Mouse (Mus musculus): ENCODE measurements around the gene Dusp16. TPM values are rescaled to one million over a fixed set of nuclear protein-coding genes. Genes with fewer than 3 reads are reported as not detected.

The Dusp16 gene
- total RNA-seq, 1 experiment: 10.3 TPM

GRCm38 (mm10) chr6:134703053-134703690 is 89.3 kb downstream of the Dusp16 start:
- in situ Hi-C loops (cut with MboI; ENCODE audit: low sequenced_read_pairs in 2 of 2, unreplicated experiment in 2 of 2): no loop called here
- H3K9me3 ChIP-seq (ENCODE audit: control insufficient read depth, insufficient read depth, low read depth, low read length): no peaks in the 10 kb centered on the region
- no peak overlapping the region for H3K4me3 ChIP-seq (ENCODE audit: insufficient read depth in 1 of 2, low read depth in 1 of 2, low read length in 2 of 2, poor library complexity in 1 of 2, severe bottlenecking in 1 of 2)
- DNase-seq (ENCODE audit: low read depth, low spot score): no peak
- H3K4me1 ChIP-seq (ENCODE audit: control insufficient read depth in 2 of 2, insufficient read depth in 2 of 2, low read length in 2 of 2, poor library complexity in 1 of 2): peaks cover 0 to 4% of the 10 kb centered on the region in 2 experiments; a peak in 1 of 4 replicates
- H3K27ac ChIP-seq (ENCODE audit: insufficient read depth, low read depth, low read length, poor library complexity, severe bottlenecking): no peak overlapping the region
- H3K36me3 ChIP-seq (ENCODE audit: control insufficient read depth, insufficient read depth, low read length, poor library complexity, severe bottlenecking): no peaks in the 10 kb centered on the region
- TF ChIP-seq MAFK (IDR thresholded peaks at IDR 0.05; ENCODE audit: insufficient read depth, low read depth, low read length) (no peak), ZNF384 (IDR thresholded peaks at IDR 0.05; ENCODE audit: low read depth, low read length) (no peak), ZC3H11A (IDR thresholded peaks at IDR 0.05; ENCODE audit: borderline replicate concordance, low read depth, low read length) (no peak), HCFC1 (IDR thresholded peaks at IDR 0.05; ENCODE audit: borderline replicate concordance, insufficient read depth, low read length) (no peak), CHD2 (IDR thresholded peaks at IDR 0.05; ENCODE audit: low read depth, low read length) (no peak)
- no peak overlapping the region for H3K9ac ChIP-seq (ENCODE audit: insufficient read depth, low read depth, low read length, poor library complexity, severe bottlenecking)

GRCm38 (mm10) chr6:134702184-134702583 is 90.2 kb downstream of the Dusp16 start:
- Histone ChIP-seq H3K9me3 (ENCODE audit: control insufficient read depth, insufficient read depth, low read depth, low read length) (no peaks in the 10 kb centered on the region), H3K4me3 (ENCODE audit: insufficient read depth in 1 of 2, low read depth in 1 of 2, low read length in 2 of 2, poor library complexity in 1 of 2, severe bottlenecking in 1 of 2) (no peak overlapping the region), H3K9ac (ENCODE audit: insufficient read depth, low read depth, low read length, poor library complexity, severe bottlenecking) (no peak overlapping the region), H3K36me3 (ENCODE audit: control insufficient read depth, insufficient read depth, low read length, poor library complexity, severe bottlenecking) (no peaks in the 10 kb centered on the region), H3K27ac (ENCODE audit: insufficient read depth, low read depth, low read length, poor library complexity, severe bottlenecking) (no peak overlapping the region), H3K4me1 (ENCODE audit: control insufficient read depth in 2 of 2, insufficient read depth in 2 of 2, low read length in 2 of 2, poor library complexity in 1 of 2) (peaks cover 0 to 4% of the 10 kb centered on the region in 2 experiments; a peak in 1 of 4 replicates)
- TF ChIP-seq MAFK (IDR thresholded peaks at IDR 0.05; ENCODE audit: insufficient read depth, low read depth, low read length): no peak
- no peak for TF ChIP-seq ZNF384 (IDR thresholded peaks at IDR 0.05; ENCODE audit: low read depth, low read length)
- no peak for TF ChIP-seq ZC3H11A (IDR thresholded peaks at IDR 0.05; ENCODE audit: borderline replicate concordance, low read depth, low read length)
- no peak for TF ChIP-seq HCFC1 (IDR thresholded peaks at IDR 0.05; ENCODE audit: borderline replicate concordance, insufficient read depth, low read length)
- no peak for TF ChIP-seq CHD2 (IDR thresholded peaks at IDR 0.05; ENCODE audit: low read depth, low read length)
- in situ Hi-C loops (cut with MboI; ENCODE audit: low sequenced_read_pairs in 2 of 2, unreplicated experiment in 2 of 2): no loop called here
- DNase-seq (ENCODE audit: low read depth, low spot score): no peak

GRCm38 (mm10) chr6:134701211-134701602 is 91.2 kb downstream of the Dusp16 start:
- H3K36me3 ChIP-seq (ENCODE audit: control insufficient read depth, insufficient read depth, low read length, poor library complexity, severe bottlenecking): no peaks in the 10 kb centered on the region

GRCm38 (mm10) chr6:134700451-134701210 is 91.8 kb downstream of the Dusp16 start:
- no peak for TF ChIP-seq MAFK (IDR thresholded peaks at IDR 0.05; ENCODE audit: insufficient read depth, low read depth, low read length)
- no peak for TF ChIP-seq ZC3H11A (IDR thresholded peaks at IDR 0.05; ENCODE audit: borderline replicate concordance, low read depth, low read length)
- no peak for TF ChIP-seq HCFC1 (IDR thresholded peaks at IDR 0.05; ENCODE audit: borderline replicate concordance, insufficient read depth, low read length)
- TF ChIP-seq CHD2 (IDR thresholded peaks at IDR 0.05; ENCODE audit: low read depth, low read length): no peak
- no peak for TF ChIP-seq ZNF384 (IDR thresholded peaks at IDR 0.05; ENCODE audit: low read depth, low read length)
- Histone ChIP-seq H3K9ac (ENCODE audit: insufficient read depth, low read depth, low read length, poor library complexity, severe bottlenecking) (no peak overlapping the region), H3K9me3 (ENCODE audit: control insufficient read depth, insufficient read depth, low read depth, low read length) (no peaks in the 10 kb centered on the region), H3K36me3 (ENCODE audit: control insufficient read depth, insufficient read depth, low read length, poor library complexity, severe bottlenecking) (no peaks in the 10 kb centered on the region; the same call in 1 of the 2 replicates), H3K27ac (ENCODE audit: insufficient read depth, low read depth, low read length, poor library complexity, severe bottlenecking) (no peak overlapping the region), H3K4me3 (ENCODE audit: insufficient read depth in 1 of 2, low read depth in 1 of 2, low read length in 2 of 2, poor library complexity in 1 of 2, severe bottlenecking in 1 of 2) (no peak overlapping the region), H3K4me1 (ENCODE audit: control insufficient read depth in 2 of 2, insufficient read depth in 2 of 2, low read length in 2 of 2, poor library complexity in 1 of 2) (peaks cover 0 to 4% of the 10 kb centered on the region in 2 experiments; a peak in 1 of 4 replicates)
- DNase-seq (ENCODE audit: low read depth, low spot score): no peak
- in situ Hi-C loops (cut with MboI; ENCODE audit: low sequenced_read_pairs in 2 of 2, unreplicated experiment in 2 of 2): no loop called here

More at GRCm38 (mm10) chr6:134701211-134701602, 91.2 kb downstream of the Dusp16 start:
- TF ChIP-seq ZC3H11A (IDR thresholded peaks at IDR 0.05; ENCODE audit: borderline replicate concordance, low read depth, low read length) (no peak), ZNF384 (IDR thresholded peaks at IDR 0.05; ENCODE audit: low read depth, low read length) (no peak), MAFK (IDR thresholded peaks at IDR 0.05; ENCODE audit: insufficient read depth, low read depth, low read length) (no peak), CHD2 (IDR thresholded peaks at IDR 0.05; ENCODE audit: low read depth, low read length) (no peak), HCFC1 (IDR thresholded peaks at IDR 0.05; ENCODE audit: borderline replicate concordance, insufficient read depth, low read length) (no peak)
- Histone ChIP-seq H3K9me3 (ENCODE audit: control insufficient read depth, insufficient read depth, low read depth, low read length) (no peaks in the 10 kb centered on the region), H3K27ac (ENCODE audit: insufficient read depth, low read depth, low read length, poor library complexity, severe bottlenecking) (no peak overlapping the region), H3K4me3 (ENCODE audit: insufficient read depth in 1 of 2, low read depth in 1 of 2, low read length in 2 of 2, poor library complexity in 1 of 2, severe bottlenecking in 1 of 2) (no peak overlapping the region), H3K4me1 (ENCODE audit: control insufficient read depth in 2 of 2, insufficient read depth in 2 of 2, low read length in 2 of 2, poor library complexity in 1 of 2) (peaks cover 0 to 4% of the 10 kb centered on the region in 2 experiments; a peak in 1 of 4 replicates), H3K9ac (ENCODE audit: insufficient read depth, low read depth, low read length, poor library complexity, severe bottlenecking) (no peak overlapping the region)
- in situ Hi-C loops (cut with MboI; ENCODE audit: low sequenced_read_pairs in 2 of 2, unreplicated experiment in 2 of 2): no loop called here
- no peak for DNase-seq (ENCODE audit: low read depth, low spot score)

Data from ES-E14 (cell line).